Mouse (Mus musculus): ENCODE measurements around the gene Tgfa. TPM values are rescaled to one million over a fixed set of nuclear protein-coding genes. Genes with fewer than 3 reads are reported as not detected.

The Tgfa gene
- total and polyA plus RNA-seq, 3 experiments: 0.80 to 1.6 (median 1.0) TPM

DNA sequence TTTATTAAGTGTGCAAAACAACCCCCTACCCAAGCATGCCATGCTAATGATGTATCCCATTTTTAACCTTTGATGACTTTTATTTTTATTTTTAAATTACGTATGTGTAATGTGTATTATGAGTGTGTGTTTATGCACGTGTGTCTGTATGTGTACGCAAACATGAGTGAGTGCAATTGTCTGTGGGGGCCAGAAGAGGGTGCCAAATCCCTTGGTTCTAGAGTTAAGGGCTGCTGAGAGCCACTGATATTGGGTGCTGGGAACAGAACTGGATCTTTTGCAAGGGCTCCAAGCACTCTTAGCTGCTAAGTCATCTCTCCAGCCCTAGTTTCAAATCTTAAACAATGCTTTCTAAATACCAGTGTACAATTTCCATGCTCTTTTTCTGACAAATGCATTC is 103.9 kb downstream of the Tgfa start:
- Histone ChIP-seq H3K36me3 (ENCODE audit: control insufficient read depth, insufficient read depth, low read length) (no peaks in the 10 kb centered on the region), H3K27ac (no peak overlapping the region), H3K27me3 (ENCODE audit: control insufficient read depth, insufficient read depth, low read length) (no peaks in the 10 kb centered on the region), H3K4me1 (ENCODE audit: control insufficient read depth, insufficient read depth, low read length) (no peaks in the 10 kb centered on the region), H3K4me3 (no peak overlapping the region), H3K79me2 (replicated peaks; ENCODE audit: control insufficient read depth, insufficient read depth, low read length) (no peaks in the 10 kb centered on the region), H3K9ac (ENCODE audit: low read depth, low read length) (no peak overlapping the region)
- no peak for TF ChIP-seq POLR2A (IDR thresholded peaks at IDR 0.05; ENCODE audit: insufficient read depth, low read depth, low read length)
- no peak for TF ChIP-seq EP300 (IDR thresholded peaks at IDR 0.05; ENCODE audit: insufficient read depth, low read depth, low read length)
- 95% methylated on average over 3 of the region's 3 CpGs for WGBS
- DNase-seq: no peak
- intact Hi-C loops (cut with DNase I): no loop called here

DNA sequence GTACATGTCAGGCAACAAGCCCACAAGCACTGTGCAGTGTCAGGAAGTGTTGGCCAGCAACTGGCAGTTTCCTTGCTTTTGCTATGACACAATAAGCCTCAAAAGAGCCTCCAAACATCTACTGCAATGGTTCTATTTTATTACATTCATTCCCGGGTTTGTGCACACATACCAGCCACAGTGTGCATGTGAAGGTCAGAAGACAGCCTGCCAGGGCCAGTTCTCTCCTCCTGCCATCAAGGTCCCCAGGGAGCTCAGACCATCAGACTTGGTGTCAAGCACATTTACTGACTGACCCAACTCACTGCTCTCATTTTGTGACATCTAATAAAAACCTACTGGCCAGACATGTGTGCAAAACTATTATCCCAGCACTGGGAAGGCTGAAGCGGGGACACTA is 104.4 kb downstream of the Tgfa start:
- no peak overlapping the region for H3K4me3 ChIP-seq
- no peaks in the 10 kb centered on the region for H3K36me3 ChIP-seq (ENCODE audit: control insufficient read depth, insufficient read depth, low read length)
- H3K4me1 ChIP-seq (ENCODE audit: control insufficient read depth, insufficient read depth, low read length): no peaks in the 10 kb centered on the region
- no peak overlapping the region for H3K27ac ChIP-seq
- TF ChIP-seq POLR2A (IDR thresholded peaks at IDR 0.05; ENCODE audit: insufficient read depth, low read depth, low read length) (no peak), EP300 (IDR thresholded peaks at IDR 0.05; ENCODE audit: insufficient read depth, low read depth, low read length) (no peak)
- no peak for DNase-seq
- 71% methylated on average over 2 of the region's 2 CpGs for WGBS
- no peaks in the 10 kb centered on the region for H3K79me2 ChIP-seq (replicated peaks; ENCODE audit: control insufficient read depth, insufficient read depth, low read length)
- H3K9ac ChIP-seq (ENCODE audit: low read depth, low read length): no peak overlapping the region
- intact Hi-C loops (cut with DNase I): no loop called here
- no peaks in the 10 kb centered on the region for H3K27me3 ChIP-seq (ENCODE audit: control insufficient read depth, insufficient read depth, low read length)

DNA sequence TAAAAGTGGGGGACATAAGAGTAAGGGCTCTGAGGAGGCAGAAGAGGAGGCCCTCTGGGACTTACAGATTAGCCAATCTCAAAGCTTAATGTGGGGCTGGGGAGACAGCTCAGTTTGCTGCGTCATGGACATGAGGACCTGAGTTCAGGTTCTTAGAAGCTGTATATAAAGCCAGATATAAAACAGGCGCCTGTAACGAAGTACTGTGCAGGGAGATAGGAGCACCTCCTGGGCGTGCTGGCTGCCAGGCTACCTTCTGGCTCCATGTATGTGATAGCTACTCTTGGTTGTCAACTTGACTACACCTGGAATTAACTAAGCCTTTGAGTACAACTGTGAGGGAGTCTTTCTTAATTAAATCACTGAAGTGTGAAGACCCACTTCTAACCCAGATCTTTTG is 110.7 kb downstream of the Tgfa start:
- no peak overlapping the region for H3K9ac ChIP-seq (ENCODE audit: low read depth, low read length)
- H3K4me1 ChIP-seq (ENCODE audit: control insufficient read depth, insufficient read depth, low read length): no peaks in the 10 kb centered on the region
- no peak overlapping the region for H3K27ac ChIP-seq
- H3K27me3 ChIP-seq (ENCODE audit: control insufficient read depth, insufficient read depth, low read length): no peaks in the 10 kb centered on the region
- no peaks in the 10 kb centered on the region for H3K79me2 ChIP-seq (replicated peaks; ENCODE audit: control insufficient read depth, insufficient read depth, low read length)
- H3K4me3 ChIP-seq: no peak overlapping the region
- intact Hi-C loops (cut with DNase I): no loop called here
- no peak for DNase-seq
- 79% methylated on average over 4 of the region's 4 CpGs for WGBS
- no peak for TF ChIP-seq POLR2A (IDR thresholded peaks at IDR 0.05; ENCODE audit: insufficient read depth, low read depth, low read length)
- TF ChIP-seq CTCF (IDR thresholded peaks at IDR 0.05): no peak
- no peak for TF ChIP-seq EP300 (IDR thresholded peaks at IDR 0.05; ENCODE audit: insufficient read depth, low read depth, low read length)
- H3K36me3 ChIP-seq (ENCODE audit: control insufficient read depth, insufficient read depth, low read length): no peaks in the 10 kb centered on the region

DNA sequence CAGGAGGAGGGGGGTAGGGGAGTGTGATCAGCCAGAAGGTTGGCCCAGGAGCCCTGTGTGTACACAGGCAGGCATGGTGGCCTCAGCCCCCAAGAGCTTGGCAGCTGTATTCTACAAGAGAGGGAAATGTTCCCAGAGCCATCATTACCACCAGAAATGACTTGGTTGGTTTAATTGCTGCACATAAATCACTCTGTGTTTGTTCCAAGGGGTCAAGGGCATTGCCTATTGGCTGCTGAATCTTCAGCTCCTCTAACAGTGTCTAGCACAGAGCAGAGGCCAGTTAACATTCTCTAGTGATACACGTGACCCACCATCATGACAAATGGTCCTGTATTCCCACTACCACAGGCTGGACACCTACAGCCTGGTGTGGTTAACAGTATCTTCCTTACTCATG is 119.0 kb downstream of the Tgfa start:
- no peak for DNase-seq
- H3K9ac ChIP-seq (ENCODE audit: low read depth, low read length): no peak overlapping the region
- no peak overlapping the region for H3K27ac ChIP-seq
- H3K4me1 ChIP-seq (ENCODE audit: control insufficient read depth, insufficient read depth, low read length): no peaks in the 10 kb centered on the region
- no peaks in the 10 kb centered on the region for H3K79me2 ChIP-seq (replicated peaks; ENCODE audit: control insufficient read depth, insufficient read depth, low read length)
- no peaks in the 10 kb centered on the region for H3K36me3 ChIP-seq (ENCODE audit: control insufficient read depth, insufficient read depth, low read length)
- 86% methylated on average over 1 of the region's 1 CpGs for WGBS
- no peak overlapping the region for H3K4me3 ChIP-seq
- no peaks in the 10 kb centered on the region for H3K27me3 ChIP-seq (ENCODE audit: control insufficient read depth, insufficient read depth, low read length)
- intact Hi-C loops (cut with DNase I): no loop called here
- TF ChIP-seq CTCF (IDR thresholded peaks at IDR 0.05) (no peak), POLR2A (IDR thresholded peaks at IDR 0.05; ENCODE audit: insufficient read depth, low read depth, low read length) (no peak), EP300 (IDR thresholded peaks at IDR 0.05; ENCODE audit: insufficient read depth, low read depth, low read length) (no peak)

DNA sequence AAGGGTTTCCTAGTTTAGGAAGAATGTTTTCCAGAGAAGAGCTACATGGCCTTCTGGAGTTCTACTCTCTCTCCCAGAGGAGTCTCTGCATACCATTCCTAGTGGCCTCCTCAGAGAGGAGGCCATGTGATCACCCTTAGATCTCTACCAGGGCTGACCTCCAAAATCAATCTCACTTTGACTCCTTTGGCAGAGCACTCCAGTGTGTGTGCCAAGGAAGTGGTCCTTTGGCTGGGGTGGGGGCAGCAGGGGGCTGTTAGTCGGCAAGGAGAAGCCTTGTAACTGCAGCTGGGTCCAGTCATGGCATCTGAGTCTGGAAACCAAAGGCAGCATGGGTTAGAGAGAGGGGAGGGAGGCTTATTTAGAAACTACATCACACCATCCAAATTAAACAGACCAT is 122.0 kb downstream of the Tgfa start:
- intact Hi-C loops (cut with DNase I): no loop called here

DNA sequence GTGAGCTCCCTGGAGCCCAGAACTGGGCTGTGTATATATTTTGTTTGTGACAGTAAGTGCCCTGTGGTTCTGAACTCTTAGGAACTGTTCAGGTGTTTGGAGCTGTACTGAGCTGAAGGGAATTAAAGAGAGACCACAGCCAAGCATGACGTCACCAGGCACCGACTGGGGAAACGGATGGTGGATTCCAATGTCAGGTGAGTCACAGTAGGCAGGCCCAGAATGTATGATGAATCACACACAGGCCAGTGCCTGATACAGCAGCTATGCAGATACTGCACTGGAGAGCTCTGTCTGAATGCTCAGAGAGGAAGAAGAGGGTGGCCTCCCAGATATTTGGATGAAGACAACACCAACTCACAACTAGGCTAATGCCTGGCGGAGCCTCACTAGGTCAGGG is 123.8 kb downstream of the Tgfa start:
- H3K27me3 ChIP-seq (ENCODE audit: control insufficient read depth, insufficient read depth, low read length): no peaks in the 10 kb centered on the region
- no peaks in the 10 kb centered on the region for H3K79me2 ChIP-seq (replicated peaks; ENCODE audit: control insufficient read depth, insufficient read depth, low read length)
- H3K4me1 ChIP-seq (ENCODE audit: control insufficient read depth, insufficient read depth, low read length): no peaks in the 10 kb centered on the region
- TF ChIP-seq CTCF (IDR thresholded peaks at IDR 0.05) (no peak), EP300 (IDR thresholded peaks at IDR 0.05; ENCODE audit: insufficient read depth, low read depth, low read length) (no peak), POLR2A (IDR thresholded peaks at IDR 0.05; ENCODE audit: insufficient read depth, low read depth, low read length) (no peak)
- WGBS: 38% methylated on average over 4 of the region's 4 CpGs
- H3K36me3 ChIP-seq (ENCODE audit: control insufficient read depth, insufficient read depth, low read length): no peaks in the 10 kb centered on the region
- DNase-seq: peak in 1 of 2 experiments; percentile 8
- H3K27ac ChIP-seq: no peak overlapping the region
- intact Hi-C loops (cut with DNase I): no loop called here
- no peak overlapping the region for H3K9ac ChIP-seq (ENCODE audit: low read depth, low read length)
- H3K4me3 ChIP-seq: no peak overlapping the region

More for the DNA sequence above, 122.0 kb downstream of the Tgfa start:
- TF ChIP-seq EP300 (IDR thresholded peaks at IDR 0.05; ENCODE audit: insufficient read depth, low read depth, low read length) (no peak), POLR2A (IDR thresholded peaks at IDR 0.05; ENCODE audit: insufficient read depth, low read depth, low read length) (no peak), CTCF (IDR thresholded peaks at IDR 0.05) (no peak)
- no peak overlapping the region for H3K9ac ChIP-seq (ENCODE audit: low read depth, low read length)
- H3K27ac ChIP-seq: no peak overlapping the region
- WGBS: 38% methylated on average over 1 of the region's 1 CpGs
- no peaks in the 10 kb centered on the region for H3K27me3 ChIP-seq (ENCODE audit: control insufficient read depth, insufficient read depth, low read length)
- no peak overlapping the region for H3K4me3 ChIP-seq
- H3K36me3 ChIP-seq (ENCODE audit: control insufficient read depth, insufficient read depth, low read length): no peaks in the 10 kb centered on the region
- H3K4me1 ChIP-seq (ENCODE audit: control insufficient read depth, insufficient read depth, low read length): no peaks in the 10 kb centered on the region
- H3K79me2 ChIP-seq (replicated peaks; ENCODE audit: control insufficient read depth, insufficient read depth, low read length): no peaks in the 10 kb centered on the region
- DNase-seq: no peak
